Mouse (Mus musculus): ENCODE data around the gene Thbs1. TPM values are rescaled to one million over a fixed set of nuclear protein-coding genes. Genes with fewer than 3 reads are reported as not detected.

The Thbs1 gene
- 9.7 and 14.9 TPM in 2 replicates for polyA plus RNA-seq (2015; fragmentation: Nextera tagmentation; extraction: Ambion mirVana)

DNA sequence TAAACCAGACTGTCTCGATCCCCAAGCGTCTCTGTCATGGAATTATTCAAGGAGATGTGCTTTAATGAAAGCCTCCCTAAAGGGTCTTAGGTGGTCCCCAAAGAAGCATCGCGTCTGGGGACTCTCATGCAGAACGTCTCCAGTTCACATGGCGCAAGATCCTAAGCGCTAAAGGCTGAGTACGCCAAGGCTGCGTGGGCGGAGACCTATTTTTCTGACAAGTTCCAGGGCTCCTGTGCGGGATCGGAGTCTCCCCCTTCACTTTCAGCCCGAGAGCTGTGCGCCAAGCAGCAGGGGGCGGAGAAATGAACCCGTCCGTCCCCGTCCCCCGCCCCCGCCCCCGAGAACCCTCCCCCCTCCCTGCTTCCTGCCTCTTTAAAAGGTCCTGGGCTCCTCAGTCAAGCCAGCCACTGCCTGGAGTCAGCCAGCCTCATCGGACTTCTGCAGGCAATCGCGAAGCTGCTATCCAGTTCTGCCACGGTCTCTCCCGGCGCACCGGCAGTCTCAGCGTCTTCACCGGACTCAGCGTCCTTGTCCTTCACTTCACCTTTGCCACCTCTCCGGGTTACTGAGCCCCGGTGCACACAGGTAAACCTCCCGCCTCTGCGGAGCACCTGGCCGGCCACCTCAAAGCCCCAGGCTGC, at the start of gene Thbs1:
Thbs1 (plus strand) TSS at position 389 of the 644 bp plus-strand sequence.

Other genes with a start within 250 kb of the Thbs1 start
- gene Fsip1, start 145.1 kb downstream of the Thbs1 start, polyA plus RNA-seq (2015; fragmentation: Nextera tagmentation; extraction: Ambion mirVana), result 2.4 and 3.0 TPM in 2 replicates

Data from neural tube, postnatal 0 days (tissue).